In genomic region chr4:89552556-89552955, GRCm38 (mm10) we compare ENCODE assay signal across 23 mouse cellular contexts.
"Had no signal": no experiment of that assay in that cellular context is flagged by ENCODE, and none has a peak within 500 bp of the region (broad histone marks: within the 10 kb centered on the region; RNA-seq: fewer than 3 reads in every experiment).

No protein-coding gene starts in this region.

- H3K9ac ChIP-seq: heart, embryonic 12.5 days; hindbrain, embryonic 12.5 days; hindbrain, embryonic 15.5 days; limb, embryonic 13.5 days; limb, embryonic 15.5 days; liver, embryonic 12.5 days had no signal

- H3K36me3 ChIP-seq: heart, embryonic 10.5 days; heart, embryonic 12.5 days; hindbrain, embryonic 10.5 days; hindbrain, embryonic 12.5 days; hindbrain, embryonic 15.5 days; limb, embryonic 13.5 days; limb, embryonic 15.5 days; liver, embryonic 12.5 days had no signal

- H3K9me3 ChIP-seq: heart, embryonic 10.5 days; heart, embryonic 12.5 days; hindbrain, embryonic 10.5 days; hindbrain, embryonic 12.5 days; hindbrain, embryonic 15.5 days; limb, embryonic 13.5 days; limb, embryonic 15.5 days; liver, embryonic 12.5 days had no signal

- H3K27me3 ChIP-seq: heart, embryonic 12.5 days; hindbrain, embryonic 12.5 days; hindbrain, embryonic 15.5 days; limb, embryonic 13.5 days; limb, embryonic 15.5 days; liver, embryonic 12.5 days had no signal

- H3K4me1 ChIP-seq: heart, embryonic 10.5 days; heart, embryonic 12.5 days; hindbrain, embryonic 10.5 days; hindbrain, embryonic 12.5 days; hindbrain, embryonic 15.5 days; limb, embryonic 13.5 days; limb, embryonic 15.5 days; liver, embryonic 12.5 days had no signal

- ATAC-seq: hindbrain, postnatal 0 days; intestine, embryonic 16.5 days; liver, embryonic 12.5 days had no signal

- H3K27ac ChIP-seq: heart, embryonic 10.5 days; hindbrain, embryonic 10.5 days; hindbrain, embryonic 12.5 days; hindbrain, embryonic 15.5 days; hindbrain, postnatal 0 days; limb, embryonic 13.5 days; limb, embryonic 15.5 days; liver, embryonic 12.5 days had no signal

- H3K4me3 ChIP-seq: heart, embryonic 10.5 days; heart, embryonic 12.5 days; hindbrain, embryonic 10.5 days; hindbrain, embryonic 12.5 days; hindbrain, embryonic 15.5 days; limb, embryonic 13.5 days; limb, embryonic 15.5 days; liver, embryonic 12.5 days had no signal

- H3K4me2 ChIP-seq: heart, embryonic 12.5 days; hindbrain, embryonic 12.5 days; hindbrain, embryonic 15.5 days; limb, embryonic 13.5 days; limb, embryonic 15.5 days; liver, embryonic 12.5 days had no signal

- DNase-seq: gastrocnemius, postnatal 14 days; gastrocnemius, postnatal 36 days; heart, adult 18-20 months; heart, postnatal 10 days; heart, postnatal 4 days; kidney, adult 11 months; kidney, adult 2 months; kidney, adult 9 months; kidney, postnatal 10 days; kidney, postnatal 36 days; layer of hippocampus, adult 9-11 months; layer of hippocampus, postnatal 36 days; left cerebral cortex, postnatal 4 days had no signal
